Mouse (Mus musculus) kidney, postnatal 0 days (tissue): ENCODE results near the gene Phc3. TPM values are rescaled to one million over a fixed set of nuclear protein-coding genes. Genes with fewer than 3 reads are reported as not detected.

Source experiments
- ATAC-seq: fragments of 200-750 bp; cut with Nextera tagmentation; replicated peaks from 2 replicates; pipeline ENCODE4 v1.8.0; 2017; ENCODE audit warnings: low read depth, moderate number of reproducible peaks, moderate TSS enrichment, moderate library complexity; ENCODE audit not compliant: low FRiP score
- DNase-seq: peaks from one replicate; pipeline ENCODE4 v3.0.0-alpha.2; 2016; ENCODE audit warnings: low spot score
- H3K27ac ChIP-seq: fragments of 300-500 bp; sonication (generic); 2 replicates; pipeline ENCODE4 v1.5.1; 2014; ENCODE audit warnings: mild to moderate bottlenecking
- H3K27me3 ChIP-seq: fragments of 300-500 bp; sonication (generic); 2 replicates; pipeline ENCODE4 v1.6.1; 2014; ENCODE audit warnings: low read length, mixed read lengths; ENCODE audit not compliant: insufficient read depth
- H3K36me3 ChIP-seq: fragments of 300-500 bp; sonication (generic); 2 replicates; pipeline ENCODE4 v1.6.1; 2014; ENCODE audit warnings: low read length, mixed read lengths; ENCODE audit not compliant: insufficient read depth
- H3K4me1 ChIP-seq: fragments of 300-500 bp; sonication (generic); replicated peaks from 2 replicates; pipeline ENCODE4 v1.6.1; 2014; ENCODE audit warnings: antibody characterized with exemption, low read length, mixed read lengths; ENCODE audit not compliant: insufficient read depth
- H3K4me2 ChIP-seq: fragments of 300-500 bp; sonication (generic); 2 replicates; pipeline ENCODE4 v1.6.1; 2014; ENCODE audit warnings: mild to moderate bottlenecking, low read length, moderate library complexity, mixed read lengths
- H3K4me3 ChIP-seq: fragments of 300-500 bp; sonication (generic); replicated peaks from 2 replicates; pipeline ENCODE4 v1.5.1; 2014; ENCODE audit warnings: low read depth, low read length
- H3K9ac ChIP-seq: fragments of 300-500 bp; sonication (generic); 2 replicates; pipeline ENCODE4 v1.6.1; 2014; ENCODE audit warnings: low read depth, low read length
- H3K9me3 ChIP-seq: fragments of 300-500 bp; sonication (generic); replicated peaks from 2 replicates; pipeline ENCODE4 v1.6.1; 2016; ENCODE audit warnings: low read length, inconsistent platforms, mixed read lengths
- CTCF ChIP-seq: IDR thresholded peaks from 2 replicates; pipeline ENCODE4 v1.5.1; 2016; ENCODE audit warnings: antibody characterized with exemption, low read depth, mild to moderate bottlenecking, moderate library complexity
- WGBS: fragments of 180-500 bp; shearing (Covaris S2); extraction: QIAGEN DNeasy Blood & Tissue Kit; methylation state at CpG from one replicate; pipeline ENCODE4 v1.1.7; 2014; 5-methylcytosine and 5-hydroxymethylcytosine counted together
- polyA plus RNA-seq: library from polyadenylated mRNA; unstranded; fragments of >200 nt; fragmentation: Nextera tagmentation; extraction: Ambion mirVana; gene quantifications from 2 replicates; pipeline ENCODE4 v1.2.1, GENCODE M21; 2015

The Phc3 gene
- polyA plus RNA-seq, 1 experiment from 2014 or later: 4.5 TPM

DNA sequence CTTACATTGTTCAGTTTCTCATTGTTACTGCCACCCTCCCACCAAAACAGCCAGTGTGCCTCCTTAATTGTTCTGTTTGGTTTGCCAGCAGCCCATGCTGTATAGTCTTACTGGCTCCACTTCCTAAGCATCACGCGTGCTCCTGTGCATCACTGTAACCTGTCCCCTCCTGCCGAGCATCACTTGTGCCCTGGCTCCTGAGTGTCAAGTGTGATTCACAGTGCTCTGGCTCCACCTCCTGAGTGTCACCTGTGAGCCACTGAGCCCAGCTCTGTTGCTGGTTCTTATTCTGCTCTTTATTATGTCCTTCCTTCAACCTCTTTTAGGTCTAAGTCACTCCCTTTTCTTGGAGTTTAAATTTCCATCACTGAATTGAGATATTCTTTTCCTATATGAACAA lies 81.8 kb downstream of the Phc3 start:
- Histone ChIP-seq H3K36me3 (no peaks in the 10 kb centered on the region), H3K4me3 (no peak overlapping the region), H3K4me1 (no peaks in the 10 kb centered on the region), H3K27me3 (no peaks in the 10 kb centered on the region), H3K9ac (no peak overlapping the region), H3K27ac (no peak overlapping the region), H3K9me3 (no peaks in the 10 kb centered on the region), H3K4me2 (no peak overlapping the region)
- no peak for ATAC-seq
- DNase-seq: no peak
- TF ChIP-seq CTCF: no peak
- 84% methylated on average over 3 of the region's 3 CpGs for WGBS

DNA sequence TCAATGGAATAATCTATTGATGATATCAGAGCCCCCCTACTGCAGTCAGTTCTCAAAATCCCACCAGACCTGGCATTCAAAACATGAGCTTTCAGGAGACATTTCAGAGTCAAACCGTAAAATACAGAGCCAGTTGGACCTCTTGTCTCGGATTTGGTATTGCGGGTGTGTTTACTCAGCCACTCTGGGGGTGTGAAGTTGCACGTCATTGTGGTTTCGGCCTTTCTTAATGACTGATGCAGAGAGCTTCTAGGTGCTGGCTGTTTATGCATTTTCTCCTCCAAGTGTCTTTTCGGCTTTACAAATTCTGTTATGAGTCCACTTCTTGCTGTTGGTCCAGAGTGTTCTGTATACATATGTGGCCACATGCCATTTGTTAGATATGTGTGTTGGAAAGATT lies 92.5 kb downstream of the Phc3 start:
- 53% methylated on average over 6 of the region's 6 CpGs for WGBS
- DNase-seq (no peak), ATAC-seq (no peak)
- no peaks in the 10 kb centered on the region for H3K36me3 ChIP-seq
- H3K4me3 ChIP-seq: no peak overlapping the region
- H3K4me2 ChIP-seq: no peak overlapping the region
- H3K4me1 ChIP-seq: no peaks in the 10 kb centered on the region
- no peaks in the 10 kb centered on the region for H3K27me3 ChIP-seq
- no peak for TF ChIP-seq CTCF
- no peak overlapping the region for H3K27ac ChIP-seq
- no peaks in the 10 kb centered on the region for H3K9me3 ChIP-seq
- H3K9ac ChIP-seq: no peak overlapping the region

DNA sequence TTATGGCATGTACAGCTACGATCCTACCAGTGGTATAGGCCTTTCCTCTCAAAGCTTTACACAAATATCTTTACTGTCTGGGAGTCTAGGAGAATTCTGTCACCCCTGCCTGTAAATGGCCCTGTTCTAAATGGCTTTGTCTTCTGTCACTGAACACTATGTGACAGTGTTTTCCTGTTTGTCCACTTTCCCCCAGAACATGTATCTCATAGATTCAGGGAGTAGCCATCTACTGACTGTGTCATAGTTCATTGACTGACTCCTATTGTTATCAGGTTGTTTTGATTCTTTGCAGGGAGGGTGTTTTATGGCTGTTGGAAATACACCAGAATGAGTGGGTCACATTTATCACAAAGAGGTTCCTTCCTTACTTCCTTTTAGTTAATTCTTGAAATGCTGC lies 99.2 kb downstream of the Phc3 start:
- Histone ChIP-seq H3K27me3 (no peaks in the 10 kb centered on the region), H3K27ac (no peak overlapping the region), H3K4me1 (no peaks in the 10 kb centered on the region), H3K9me3 (no peaks in the 10 kb centered on the region), H3K4me2 (no peak overlapping the region), H3K36me3 (no peaks in the 10 kb centered on the region), H3K4me3 (no peak overlapping the region), H3K9ac (no peak overlapping the region)
- WGBS: 75% methylated on average over 1 of the region's 1 CpGs
- DNase-seq (no peak), ATAC-seq (no peak)
- TF ChIP-seq CTCF: no peak

DNA sequence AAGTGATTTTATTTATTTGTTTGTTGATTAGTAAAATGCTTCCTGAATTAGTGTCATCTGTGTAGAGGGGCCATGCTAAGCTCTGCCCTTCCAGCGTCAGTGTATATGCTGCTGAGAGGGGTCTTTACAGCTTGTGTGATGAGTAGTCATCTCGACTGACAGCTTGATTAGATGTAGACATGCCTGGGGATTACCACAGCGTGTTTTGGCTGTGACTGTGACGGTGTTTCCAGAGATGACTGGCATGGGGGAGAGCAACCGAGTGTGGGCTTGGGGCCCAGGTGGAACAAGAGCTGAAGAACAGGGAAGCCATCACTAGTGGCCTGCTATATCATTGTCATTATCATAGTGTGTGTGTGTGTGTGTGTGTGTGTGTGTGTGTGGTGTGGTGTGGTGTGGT lies 100.6 kb downstream of the Phc3 start:
- ATAC-seq: no peak
- no peak for DNase-seq
- no peak overlapping the region for H3K27ac ChIP-seq
- H3K4me2 ChIP-seq: no peak overlapping the region
- H3K4me1 ChIP-seq: no peaks in the 10 kb centered on the region
- H3K9ac ChIP-seq: no peak overlapping the region
- WGBS: 73% methylated on average over 5 of the region's 5 CpGs
- TF ChIP-seq CTCF: no peak
- H3K4me3 ChIP-seq: no peak overlapping the region
- H3K27me3 ChIP-seq: no peaks in the 10 kb centered on the region
- no peaks in the 10 kb centered on the region for H3K9me3 ChIP-seq
- H3K36me3 ChIP-seq: no peaks in the 10 kb centered on the region

DNA sequence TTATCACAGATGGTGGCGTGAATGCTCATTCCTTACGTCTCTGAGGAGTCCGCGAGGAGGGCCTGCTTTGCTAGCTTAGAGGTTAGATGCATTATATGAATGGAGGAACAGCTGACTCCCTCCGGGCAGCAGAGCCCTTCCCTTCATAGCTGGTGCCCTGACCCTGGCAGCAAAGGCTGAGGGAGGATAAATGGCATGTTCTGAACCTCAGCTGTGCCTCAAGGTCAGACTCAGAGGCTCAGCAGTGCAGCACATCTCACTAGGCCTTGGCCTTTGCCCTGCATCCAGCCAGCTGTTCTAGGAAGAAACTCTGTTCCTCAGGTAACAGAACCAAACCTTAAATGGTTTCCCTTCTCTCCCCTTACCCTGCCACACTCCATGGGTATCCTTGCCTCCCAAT lies 101.0 kb downstream of the Phc3 start:
- no peak for TF ChIP-seq CTCF
- H3K9ac ChIP-seq: no peak overlapping the region
- no peak overlapping the region for H3K27ac ChIP-seq
- H3K4me3 ChIP-seq: no peak overlapping the region
- no peaks in the 10 kb centered on the region for H3K36me3 ChIP-seq
- H3K4me2 ChIP-seq: no peak overlapping the region
- DNase-seq: no peak
- 86% methylated on average over 5 of the region's 5 CpGs for WGBS
- H3K9me3 ChIP-seq: no peaks in the 10 kb centered on the region
- ATAC-seq: no peak
- no peaks in the 10 kb centered on the region for H3K4me1 ChIP-seq
- H3K27me3 ChIP-seq: no peaks in the 10 kb centered on the region

DNA sequence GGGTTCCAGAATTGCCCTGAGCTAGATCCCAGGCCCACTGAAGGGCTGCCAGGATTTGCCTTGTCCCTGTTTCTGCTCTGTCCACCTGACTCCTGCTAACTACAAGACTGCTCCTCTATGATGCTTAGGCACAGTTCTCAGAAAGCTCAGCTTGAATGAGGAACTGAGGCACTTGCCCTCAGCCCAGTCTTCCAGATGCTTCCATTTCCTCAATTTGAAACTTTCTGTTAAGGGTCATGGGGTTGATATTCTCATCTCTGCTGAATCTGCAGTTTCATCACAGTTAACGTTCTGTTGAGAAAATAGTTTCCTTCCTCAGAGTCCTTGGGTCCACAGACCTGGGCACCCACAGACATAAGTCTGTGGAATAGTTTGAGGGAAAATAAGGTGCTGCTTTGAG lies 104.6 kb downstream of the Phc3 start:
- no peak overlapping the region for H3K4me2 ChIP-seq
- no peaks in the 10 kb centered on the region for H3K36me3 ChIP-seq
- H3K27ac ChIP-seq: no peak overlapping the region
- no peak overlapping the region for H3K9ac ChIP-seq
- TF ChIP-seq CTCF: no peak
- H3K9me3 ChIP-seq: no peaks in the 10 kb centered on the region
- DNase-seq (no peak), ATAC-seq (no peak)
- WGBS: 55% methylated on average over 1 of the region's 1 CpGs
- no peaks in the 10 kb centered on the region for H3K27me3 ChIP-seq
- H3K4me1 ChIP-seq: no peaks in the 10 kb centered on the region
- H3K4me3 ChIP-seq: no peak overlapping the region

DNA sequence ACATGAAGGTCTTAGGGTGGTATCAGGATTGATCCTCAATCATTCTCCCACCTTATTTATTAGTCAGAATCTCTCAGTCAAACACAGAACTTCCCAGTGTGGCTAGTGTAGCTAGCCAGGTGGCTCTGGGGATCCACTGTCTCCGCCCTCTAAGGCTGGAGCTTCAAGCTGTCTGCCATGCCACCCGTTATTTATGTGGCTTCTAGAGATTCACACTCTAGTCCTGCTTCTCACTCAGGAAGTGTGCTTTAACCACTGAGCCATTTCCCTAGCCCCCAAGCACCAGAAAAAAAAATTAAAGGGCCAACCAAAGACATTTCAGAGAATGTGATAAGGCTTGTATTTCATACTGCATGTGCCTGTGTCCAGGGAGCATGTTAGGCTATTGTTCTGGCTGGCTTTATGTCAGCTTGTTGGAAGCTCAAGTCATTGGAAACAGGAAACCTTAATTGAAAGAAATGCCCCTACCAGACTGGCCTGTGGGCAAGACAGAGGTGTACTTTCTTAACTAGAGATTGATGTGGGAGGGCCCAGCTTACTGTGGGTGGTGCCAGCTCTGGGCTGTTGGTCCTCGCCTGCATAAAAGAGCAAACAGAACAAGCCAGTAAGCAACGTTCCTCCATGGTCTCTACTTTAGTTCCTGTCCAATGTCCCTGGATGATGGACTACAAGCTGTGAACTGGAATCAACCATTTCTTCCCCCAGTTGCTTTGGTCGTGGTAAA lies 105.3 kb downstream of the Phc3 start:
- TF ChIP-seq CTCF: no peak
- H3K9me3 ChIP-seq: no peaks in the 10 kb centered on the region
- H3K4me1 ChIP-seq: no peaks in the 10 kb centered on the region
- no peak overlapping the region for H3K9ac ChIP-seq
- no peak for ATAC-seq
- no peaks in the 10 kb centered on the region for H3K27me3 ChIP-seq
- WGBS: 56% methylated on average over 5 of the region's 5 CpGs
- no peak for DNase-seq
- H3K4me2 ChIP-seq: no peak overlapping the region
- H3K27ac ChIP-seq: no peak overlapping the region
- no peak overlapping the region for H3K4me3 ChIP-seq
- H3K36me3 ChIP-seq: no peaks in the 10 kb centered on the region
